Comparison of ENCODE assay signal across 7 mouse cellular contexts in the genomic region with DNA sequence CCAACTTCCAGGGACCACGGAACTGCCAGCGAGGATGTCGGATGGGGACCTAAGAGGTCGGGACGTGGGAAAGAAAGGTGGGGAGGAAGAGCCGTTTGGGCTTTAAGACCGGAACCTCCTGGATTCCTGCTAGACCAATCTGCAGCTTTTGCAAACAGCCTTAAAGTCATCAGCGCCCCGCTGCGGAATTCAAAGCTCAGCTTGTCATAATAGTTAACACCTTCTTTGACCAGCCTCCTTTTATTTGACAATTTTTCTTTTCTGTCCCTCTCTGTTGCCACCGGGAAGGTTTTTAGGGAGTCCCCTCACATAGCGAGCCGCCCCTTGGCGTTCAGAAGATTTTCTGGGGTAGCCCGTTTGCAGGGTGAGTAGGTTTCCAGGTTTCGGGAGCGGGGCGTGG. TPM values are rescaled to one million over a fixed set of nuclear protein-coding genes. Genes with fewer than 3 reads are reported as not detected.
DNase-seq lines count a peak whose midpoint lies in the region; ATAC-seq and TF ChIP-seq lines count a peak whose summit lies in the region.

A gene (plus strand): TSS at position 192 of the 400 bp plus-strand sequence.

- WGBS in forebrain, embryonic 10.5 days = under 1% methylated on average over 18 of the region's 18 CpGs
- 1% methylated on average over 18 of the region's 18 CpGs for WGBS in hindbrain, embryonic 16.5 days
- 1% methylated on average over 18 of the region's 18 CpGs for WGBS in lung, postnatal 0 days

- H3K4me1 ChIP-seq in forebrain, embryonic 10.5 days = peaks cover 41% of the 10 kb centered on the region
- peaks cover 28% of the 10 kb centered on the region for H3K4me1 ChIP-seq in hindbrain, embryonic 16.5 days (ENCODE audit: control insufficient read depth, insufficient read depth, low read depth, low read length)
- peaks cover 20% of the 10 kb centered on the region for H3K4me1 ChIP-seq in lung, postnatal 0 days (ENCODE audit: insufficient read depth, low read depth, low read length)

- peak within 1 kb of the TSS; percentile 98 for H3K4me2 ChIP-seq in hindbrain, embryonic 16.5 days (ENCODE audit: low read length)
- peak within 1 kb of the TSS; percentile 97 for H3K4me2 ChIP-seq in lung, postnatal 0 days (replicated peaks; ENCODE audit: low read depth, low read length)

- H3K9ac ChIP-seq in hindbrain, embryonic 16.5 days (ENCODE audit: low read depth, low read length) = peak within 1 kb of the TSS; percentile 81
- peak within 1 kb of the TSS; percentile 23; the same call in 1 of the 2 replicates for H3K9ac ChIP-seq in lung, postnatal 0 days (replicated peaks; ENCODE audit: low read depth)

- no peak for TF ChIP-seq EP300 in lung, postnatal 0 days (IDR thresholded peaks at IDR 0.05)

- TF ChIP-seq CTCF in lung, postnatal 0 days (IDR thresholded peaks at IDR 0.05) = no peak

- H3K9me3 ChIP-seq in forebrain, embryonic 10.5 days = no peaks in the 10 kb centered on the region
- no peaks in the 10 kb centered on the region for H3K9me3 ChIP-seq in hindbrain, embryonic 16.5 days (ENCODE audit: control insufficient read depth, low read length)
- H3K9me3 ChIP-seq in lung, postnatal 0 days (ENCODE audit: low read length) = no peaks in the 10 kb centered on the region

- peak within 1 kb of the TSS; percentile 73 for H3K4me3 ChIP-seq in forebrain, embryonic 10.5 days
- peak within 1 kb of the TSS; percentile 71 for H3K4me3 ChIP-seq in hindbrain, embryonic 16.5 days (ENCODE audit: low read length)
- peak within 1 kb of the TSS; percentile 50 for H3K4me3 ChIP-seq in lung, postnatal 0 days (ENCODE audit: low read depth, low read length)

- peaks cover 13% of the 10 kb centered on the region for H3K36me3 ChIP-seq in forebrain, embryonic 10.5 days (replicated peaks)
- H3K36me3 ChIP-seq in hindbrain, embryonic 16.5 days (ENCODE audit: control insufficient read depth, insufficient read depth, low read length) = peaks cover 4% of the 10 kb centered on the region; the same call in 1 of the 2 replicates
- H3K36me3 ChIP-seq in lung, postnatal 0 days (ENCODE audit: insufficient read depth, low read length) = no peaks in the 10 kb centered on the region

- peaks cover 79% of the 10 kb centered on the region for H3K27me3 ChIP-seq in forebrain, embryonic 10.5 days (ENCODE audit: poor library complexity, severe bottlenecking)
- H3K27me3 ChIP-seq in hindbrain, embryonic 16.5 days (replicated peaks; ENCODE audit: control insufficient read depth, insufficient read depth, low read length) = peaks cover 2% of the 10 kb centered on the region
- H3K27me3 ChIP-seq in lung, postnatal 0 days (replicated peaks; ENCODE audit: insufficient read depth, low read length) = peaks cover 4% of the 10 kb centered on the region; the same call in 1 of the 2 replicates

- peak; percentile 44 to 46 for DNase-seq in right cerebral cortex, adult 2 months (ENCODE audit: low spot score in 2 of 2)
- no peak for DNase-seq in right cerebral cortex, postnatal 25 days
- DNase-seq in forebrain, embryonic 10.5 days (ENCODE audit: extremely low spot score, low spot score) = no peak
- peak; percentile 30 for DNase-seq in lung, postnatal 0 days (ENCODE audit: low spot score)
- DNase-seq in gastrocnemius, postnatal 10 days = no peak

- ATAC-seq in hindbrain, embryonic 16.5 days = no peak
- no peak for ATAC-seq in lung, postnatal 0 days
- ATAC-seq in granulocyte monocyte progenitor cell, adult 5-6 weeks (replicated peaks; ENCODE audit: poor library complexity, severe bottlenecking) = no peak

- H3K27ac ChIP-seq in forebrain, embryonic 10.5 days = peak within 1 kb of the TSS; percentile 80
- peak within 1 kb of the TSS; percentile 72 for H3K27ac ChIP-seq in hindbrain, embryonic 16.5 days (ENCODE audit: low read depth, low read length)
- H3K27ac ChIP-seq in lung, postnatal 0 days (ENCODE audit: low read length) = no peak within 1 kb of the TSS

RNA-seq across cellular contexts. Expression of the gene that starts here (rescaled TPM):
- 0.25 and 0.26 TPM in 2 replicates for polyA plus RNA-seq in forebrain, embryonic 10.5 days (2016; fragmentation: Nextera tagmentation; extraction: Ambion mirVana)
- polyA plus RNA-seq in hindbrain, embryonic 16.5 days (2015; fragmentation: Nextera tagmentation; extraction: Ambion mirVana) = 1.2 and 1.6 TPM in 2 replicates
- 0.13 and 0.32 TPM in 2 replicates for polyA plus RNA-seq in lung, postnatal 0 days (2015; fragmentation: Nextera tagmentation; extraction: Ambion mirVana)
- total RNA-seq in gastrocnemius, postnatal 10 days (2021) = 1 to 10 TPM; 2.1 to 3.4 TPM
- total RNA-seq in granulocyte monocyte progenitor cell, adult 5-6 weeks (2014; fragmentation: Nextera tagmentation) = not detected in 2 replicates
- total RNA-seq in granulocyte monocyte progenitor cell, adult 5-6 weeks (2017) = 0.17 and 0.77 TPM in 2 replicates

Comparison
In these comparisons a context has a peak if more than half of its experiments do, and no peak if none do; other contexts are left out.
1. DNase-seq: peak in right cerebral cortex, adult 2 months (2 of 2); none in right cerebral cortex, postnatal 25 days (single experiment), forebrain, embryonic 10.5 days (single experiment) and gastrocnemius, postnatal 10 days (single experiment).
2. Peak in DNase-seq, H3K4me3 ChIP-seq, H3K9ac ChIP-seq and H3K4me2 ChIP-seq in lung, postnatal 0 days; RNA of the gene not detected or under 1 TPM.
3. Peak in every context shown above with its lines, with median percentiles within 50 percentile points of each other: H3K4me3 ChIP-seq.